ENCODE assay signal across 7 mouse cellular contexts in the genomic region with DNA sequence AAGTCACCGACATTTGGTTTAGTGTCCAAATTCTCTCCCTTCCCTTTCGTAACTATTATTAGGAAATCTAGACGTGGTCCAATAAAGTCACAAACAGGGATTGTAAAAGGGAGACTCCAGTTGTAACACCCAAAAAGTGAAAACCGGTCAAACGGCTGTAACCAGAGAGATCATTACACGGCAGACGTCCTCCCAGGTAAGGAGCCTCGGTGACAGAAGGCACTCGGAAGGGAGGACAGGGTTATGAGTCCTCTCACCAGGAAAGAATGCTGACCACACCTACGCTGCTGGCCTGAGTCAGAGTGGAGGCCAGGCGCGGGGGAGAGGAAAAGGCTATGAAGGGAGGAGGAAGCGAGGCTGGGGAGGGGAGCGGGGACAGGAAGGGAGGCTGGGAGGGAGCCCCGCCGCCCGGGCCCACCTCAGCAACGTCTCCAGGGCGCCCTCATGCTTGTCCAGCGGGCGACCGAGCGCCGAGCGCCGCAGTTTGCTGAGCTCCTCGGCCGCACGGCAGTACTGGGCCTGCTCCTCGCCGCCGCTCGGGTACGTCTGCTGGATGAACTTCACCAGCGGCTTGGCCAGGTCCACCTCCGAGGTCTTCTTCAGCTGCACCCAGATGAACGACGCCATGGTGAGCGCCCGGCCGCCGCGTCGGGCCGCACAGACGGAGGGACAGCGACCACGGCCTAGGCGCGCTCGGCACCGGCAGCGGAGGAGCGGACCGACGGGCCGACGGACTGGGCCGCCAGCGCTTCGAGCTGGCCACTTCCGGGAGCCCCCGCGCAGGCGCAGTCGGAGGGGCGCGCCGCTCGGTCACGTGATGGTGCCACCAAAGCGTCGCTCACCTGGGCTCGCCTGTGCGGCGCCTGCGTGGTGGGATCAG. TPM values are rescaled to one million over a fixed set of nuclear protein-coding genes. Genes with fewer than 3 reads are reported as not detected.
DNase-seq lines count a peak whose midpoint lies in the region; ATAC-seq lines count a peak whose summit lies in the region.

A gene (minus strand): TSS at position 779 of the 880 bp plus-strand sequence.

- WGBS in embryonic facial prominence, embryonic 11.5 days: 2% methylated on average over 75 of the region's 77 CpGs
- 2% methylated on average over 77 of the region's 77 CpGs for WGBS in limb, embryonic 10.5 days
- 2% methylated on average over 74 of the region's 77 CpGs for WGBS in midbrain, embryonic 13.5 days

- H3K36me3 ChIP-seq in embryonic facial prominence, embryonic 11.5 days (replicated peaks; ENCODE audit: control insufficient read depth, insufficient read depth, low read depth, low read length): no peaks in the 10 kb centered on the region
- no peaks in the 10 kb centered on the region; the same call in 1 of the 2 replicates for H3K36me3 ChIP-seq in limb, embryonic 10.5 days
- H3K36me3 ChIP-seq in midbrain, embryonic 13.5 days: no peaks in the 10 kb centered on the region

- peak; percentile 91 for ATAC-seq in embryonic facial prominence, embryonic 11.5 days (replicated peaks; ENCODE audit: insufficient number of reproducible peaks, low FRiP score, low TSS enrichment, low read depth)
- peak; percentile 64 for ATAC-seq in granulocyte monocyte progenitor cell, adult 5-6 weeks (replicated peaks; ENCODE audit: poor library complexity, severe bottlenecking)
- peak; percentile 93 for ATAC-seq in midbrain, embryonic 13.5 days

- peak within 1 kb of the TSS; percentile 70 for H3K27ac ChIP-seq in embryonic facial prominence, embryonic 11.5 days (replicated peaks; ENCODE audit: low read depth, low read length)
- peak within 1 kb of the TSS; percentile 94 for H3K27ac ChIP-seq in limb, embryonic 10.5 days
- H3K27ac ChIP-seq in midbrain, embryonic 13.5 days: peak within 1 kb of the TSS; percentile 84

- H3K9ac ChIP-seq in embryonic facial prominence, embryonic 11.5 days (replicated peaks; ENCODE audit: low read length): peak within 1 kb of the TSS; percentile 95
- H3K9ac ChIP-seq in midbrain, embryonic 13.5 days (replicated peaks): peak within 1 kb of the TSS; percentile 98

- no peaks in the 10 kb centered on the region for H3K27me3 ChIP-seq in embryonic facial prominence, embryonic 11.5 days (ENCODE audit: control insufficient read depth, insufficient read depth, low read length)
- no peaks in the 10 kb centered on the region for H3K27me3 ChIP-seq in limb, embryonic 10.5 days (ENCODE audit: low read depth, poor library complexity, severe bottlenecking)
- no peaks in the 10 kb centered on the region for H3K27me3 ChIP-seq in midbrain, embryonic 13.5 days

- H3K4me3 ChIP-seq in embryonic facial prominence, embryonic 11.5 days (ENCODE audit: low read depth, low read length): peak within 1 kb of the TSS; percentile 97
- H3K4me3 ChIP-seq in limb, embryonic 10.5 days: peak within 1 kb of the TSS; percentile 95
- H3K4me3 ChIP-seq in midbrain, embryonic 13.5 days (replicated peaks): peak within 1 kb of the TSS; percentile 99

- H3K4me1 ChIP-seq in embryonic facial prominence, embryonic 11.5 days (ENCODE audit: control insufficient read depth, insufficient read depth, low read length): no peaks in the 10 kb centered on the region
- H3K4me1 ChIP-seq in limb, embryonic 10.5 days: peaks cover 19% of the 10 kb centered on the region
- H3K4me1 ChIP-seq in midbrain, embryonic 13.5 days (replicated peaks): peaks cover 28% of the 10 kb centered on the region

- peak; percentile 96 for DNase-seq in adrenal gland, postnatal 14 days
- DNase-seq in embryonic facial prominence, embryonic 11.5 days (ENCODE audit: low spot score): peak; percentile 89
- peak; percentile 90 for DNase-seq in kidney, adult 11 months
- peak; percentile 95 for DNase-seq in limb, embryonic 10.5 days (ENCODE audit: low spot score)
- peak; percentile 88 for DNase-seq in spleen, adult 12 weeks (ENCODE audit: low spot score)

- peak within 1 kb of the TSS; percentile 71 for H3K4me2 ChIP-seq in embryonic facial prominence, embryonic 11.5 days (ENCODE audit: low read depth, low read length)
- peak within 1 kb of the TSS; percentile 94 for H3K4me2 ChIP-seq in midbrain, embryonic 13.5 days (replicated peaks)

- H3K9me3 ChIP-seq in embryonic facial prominence, embryonic 11.5 days (replicated peaks; ENCODE audit: control insufficient read depth, low read length): no peaks in the 10 kb centered on the region
- H3K9me3 ChIP-seq in limb, embryonic 10.5 days (replicated peaks): no peaks in the 10 kb centered on the region
- no peaks in the 10 kb centered on the region for H3K9me3 ChIP-seq in midbrain, embryonic 13.5 days

RNA-seq across cellular contexts. Expression of the gene that starts here (rescaled TPM):
- 132 and 139 TPM in 2 replicates for total RNA-seq in adrenal gland, postnatal 14 days (2021)
- polyA plus RNA-seq in embryonic facial prominence, embryonic 11.5 days (2014; fragmentation: Nextera tagmentation; extraction: Ambion mirVana): 46.1 and 51.4 TPM in 2 replicates
- 95.3 and 128 TPM in 2 replicates for total RNA-seq in granulocyte monocyte progenitor cell, adult 5-6 weeks (2014; fragmentation: Nextera tagmentation)
- 46.4 and 71.0 TPM in 2 replicates for total RNA-seq in granulocyte monocyte progenitor cell, adult 5-6 weeks (2017)
- polyA plus RNA-seq in limb, embryonic 10.5 days (2016; fragmentation: Nextera tagmentation; extraction: Ambion mirVana): 58.8 and 59.2 TPM in 2 replicates
- 39.7 and 42.8 TPM in 2 replicates for polyA plus RNA-seq in midbrain, embryonic 13.5 days (2015; fragmentation: Nextera tagmentation; extraction: Ambion mirVana)

Comparison
In these comparisons a context has a peak if more than half of its experiments do, and no peak if none do; other contexts are left out.
1. Peak in every context shown above with its lines: DNase-seq, ATAC-seq, H3K4me3 ChIP-seq and H3K27ac ChIP-seq.